Mouse (Mus musculus) heart, embryonic 11.5 days (tissue): ENCODE measurements around the gene Slc23a4. TPM values are rescaled to one million over a fixed set of nuclear protein-coding genes. Genes with fewer than 3 reads are reported as not detected.
A peak's percentile ranks its signal among the peaks of the same experiment; 100 is the strongest.

Experiments
- ATAC-seq: fragments of 200-750 bp; cut with Nextera tagmentation; replicated peaks from 2 replicates; pipeline ENCODE4 v1.8.0; 2017; ENCODE audit warnings: moderate library complexity; ENCODE audit not compliant: insufficient number of reproducible peaks, low FRiP score, low TSS enrichment
- H3K27ac ChIP-seq: fragments of 300-500 bp; sonication (generic); 2 replicates; pipeline ENCODE4 v1.5.1; 2014; ENCODE audit warnings: mild to moderate bottlenecking, low read depth, low read length
- H3K27me3 ChIP-seq: fragments of 300-500 bp; sonication (generic); 2 replicates; pipeline ENCODE4 v1.6.1; 2014; ENCODE audit warnings: mild to moderate bottlenecking, low read length, mixed read lengths; ENCODE audit not compliant: control insufficient read depth, insufficient read depth
- H3K36me3 ChIP-seq: fragments of 300-500 bp; sonication (generic); 2 replicates; pipeline ENCODE4 v1.6.1; 2014; ENCODE audit warnings: mild to moderate bottlenecking, low read length, moderate library complexity, mixed read lengths; ENCODE audit not compliant: control insufficient read depth, insufficient read depth
- H3K4me1 ChIP-seq: fragments of 300-500 bp; sonication (generic); 2 replicates; pipeline ENCODE4 v1.6.1; 2014; ENCODE audit warnings: low read length; ENCODE audit not compliant: control insufficient read depth, insufficient read depth
- H3K4me2 ChIP-seq: fragments of 300-500 bp; sonication (generic); 2 replicates; pipeline ENCODE4 v1.6.1; 2014; ENCODE audit warnings: mild to moderate bottlenecking, moderate library complexity
- H3K4me3 ChIP-seq: fragments of 300-500 bp; sonication (generic); 2 replicates; pipeline ENCODE4 v1.5.1; 2014; ENCODE audit warnings: low read depth, low read length
- H3K9ac ChIP-seq: fragments of 300-500 bp; sonication (generic); 2 replicates; pipeline ENCODE4 v1.6.1; 2014; ENCODE audit warnings: mild to moderate bottlenecking, low read depth, low read length, moderate library complexity
- H3K9me3 ChIP-seq: fragments of 300-500 bp; sonication (generic); replicated peaks from 2 replicates; pipeline ENCODE4 v1.6.1; 2016; ENCODE audit warnings: low read length; ENCODE audit not compliant: control insufficient read depth
- WGBS: fragments of 180-500 bp; shearing (Covaris S2); extraction: QIAGEN DNeasy Blood & Tissue Kit; methylation state at CpG from one replicate; pipeline ENCODE4 v1.1.7; 2014; ENCODE audit not compliant: insufficient replicate concordance; 5-methylcytosine and 5-hydroxymethylcytosine counted together
- polyA plus RNA-seq: library from polyadenylated mRNA; unstranded; fragments of >200 nt; fragmentation: Nextera tagmentation; extraction: Ambion mirVana; gene quantifications from 2 replicates; pipeline ENCODE4 v1.2.1, GENCODE M21; 2014

The Slc23a4 gene
- polyA plus RNA-seq, 1 experiment from 2014 or later = 0.17 TPM

GRCm38 (mm10) chr6:34899127-34899526 lies 89.1 kb downstream of the Slc23a4 start:
- H3K27ac ChIP-seq = no peak overlapping the region
- H3K4me2 ChIP-seq = no peak overlapping the region
- 0 out of 2 replicates have a peak, but pooled peaks have one; percentile 40 for ATAC-seq
- 63% methylated on average over 2 of the region's 2 CpGs for WGBS
- H3K27me3 ChIP-seq = no peaks in the 10 kb centered on the region
- no peaks in the 10 kb centered on the region for H3K9me3 ChIP-seq
- peaks cover 18% of the 10 kb centered on the region for H3K36me3 ChIP-seq
- H3K4me1 ChIP-seq = peaks cover 41% of the 10 kb centered on the region
- no peak overlapping the region for H3K9ac ChIP-seq
- H3K4me3 ChIP-seq = no peak overlapping the region

DNA sequence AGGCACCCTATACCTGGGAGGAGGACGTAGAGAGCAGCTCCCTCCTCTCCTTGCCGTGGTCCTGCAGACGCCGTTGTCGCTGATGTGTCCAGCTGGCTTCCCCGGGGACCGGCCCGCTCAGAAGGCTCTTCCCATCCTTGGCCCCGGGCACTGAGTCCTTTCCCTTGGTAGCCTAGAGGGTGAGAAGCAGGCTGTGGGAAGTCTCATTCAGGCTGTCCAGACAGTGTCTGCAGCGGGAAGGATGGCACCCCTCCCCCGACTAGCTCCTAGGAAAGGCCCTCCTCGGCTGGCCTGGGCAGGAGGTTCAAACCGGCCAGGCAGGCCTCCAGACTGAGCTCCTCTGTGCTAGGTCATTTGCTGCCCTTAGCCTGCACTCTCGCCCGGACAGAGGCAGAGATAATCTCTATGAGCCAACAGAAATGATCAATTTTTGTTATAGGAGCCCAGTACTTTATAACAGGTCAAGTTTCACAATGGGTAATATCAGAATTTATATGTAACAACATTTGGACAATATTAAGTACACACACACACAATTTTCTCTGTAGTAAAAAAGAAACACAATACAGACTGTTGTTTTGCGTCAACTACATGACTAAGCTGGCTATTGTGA lies 91.9 kb downstream of the Slc23a4 start:
- WGBS = 56% methylated on average over 16 of the region's 16 CpGs
- H3K9me3 ChIP-seq = no peaks in the 10 kb centered on the region
- no peak overlapping the region for H3K4me2 ChIP-seq
- H3K36me3 ChIP-seq = peaks cover 35% of the 10 kb centered on the region
- peaks cover 17% of the 10 kb centered on the region for H3K4me1 ChIP-seq
- H3K27me3 ChIP-seq = no peaks in the 10 kb centered on the region
- H3K27ac ChIP-seq = no peak overlapping the region
- no peak for ATAC-seq
- no peak overlapping the region for H3K4me3 ChIP-seq
- no peak overlapping the region for H3K9ac ChIP-seq

DNA sequence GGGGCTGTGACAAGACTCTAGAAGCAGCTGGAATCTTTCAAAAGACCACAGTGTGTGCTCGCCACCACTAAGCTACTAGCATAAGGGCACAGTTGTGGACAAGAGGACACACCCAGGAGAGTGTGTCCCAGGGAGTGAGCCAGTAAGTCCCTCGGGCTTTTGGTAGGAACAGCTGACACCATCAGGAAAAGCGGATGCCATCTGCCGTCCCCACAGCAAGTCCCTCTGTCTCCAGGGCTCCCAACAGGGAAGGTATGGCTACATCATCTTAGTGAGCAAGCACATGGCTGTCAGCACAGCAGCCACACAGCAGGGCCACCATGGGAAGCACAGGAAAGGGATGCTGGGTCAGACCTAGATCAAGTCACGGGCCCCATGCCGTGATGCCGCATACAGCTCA lies 92.6 kb downstream of the Slc23a4 start:
- Histone ChIP-seq H3K4me3 (no peak overlapping the region), H3K4me1 (peaks cover 19% of the 10 kb centered on the region), H3K4me2 (no peak overlapping the region), H3K9ac (no peak overlapping the region), H3K27me3 (no peaks in the 10 kb centered on the region), H3K27ac (no peak overlapping the region), H3K9me3 (no peaks in the 10 kb centered on the region), H3K36me3 (peaks cover 39% of the 10 kb centered on the region)
- no peak for ATAC-seq
- 87% methylated on average over 7 of the region's 7 CpGs for WGBS

Other genes with a start within 250 kb of the Slc23a4 start
- gene Agbl3, start 208.0 kb downstream of the Slc23a4 start, polyA plus RNA-seq = 4.0 and 4.7 TPM in 2 replicates
- 0.39 and 0.62 TPM in 2 replicates for gene Tmem140, start 125.3 kb downstream of the Slc23a4 start, polyA plus RNA-seq
- 10.2 and 11.2 TPM in 2 replicates for gene Cyren, start 110.3 kb downstream of the Slc23a4 start, polyA plus RNA-seq
- gene Wdr91, start 77.5 kb downstream of the Slc23a4 start, polyA plus RNA-seq = 12.4 and 13.0 TPM in 2 replicates
- gene Stra8, start 68.2 kb downstream of the Slc23a4 start, polyA plus RNA-seq = not detected in 2 replicates
- 23.9 and 25.5 TPM in 2 replicates for gene Cnot4, start 145.3 kb upstream of the Slc23a4 start, polyA plus RNA-seq
- 32.8 and 43.1 TPM in 2 replicates for gene Nup205, start 189.0 kb upstream of the Slc23a4 start, polyA plus RNA-seq